Mouse (Mus musculus): ENCODE measurements around the gene Ccm2. TPM values are rescaled to one million over a fixed set of nuclear protein-coding genes. Genes with fewer than 3 reads are reported as not detected.

Gene Ccm2
- polyA plus RNA-seq, 1 experiment, result 22.5 TPM

DNA sequence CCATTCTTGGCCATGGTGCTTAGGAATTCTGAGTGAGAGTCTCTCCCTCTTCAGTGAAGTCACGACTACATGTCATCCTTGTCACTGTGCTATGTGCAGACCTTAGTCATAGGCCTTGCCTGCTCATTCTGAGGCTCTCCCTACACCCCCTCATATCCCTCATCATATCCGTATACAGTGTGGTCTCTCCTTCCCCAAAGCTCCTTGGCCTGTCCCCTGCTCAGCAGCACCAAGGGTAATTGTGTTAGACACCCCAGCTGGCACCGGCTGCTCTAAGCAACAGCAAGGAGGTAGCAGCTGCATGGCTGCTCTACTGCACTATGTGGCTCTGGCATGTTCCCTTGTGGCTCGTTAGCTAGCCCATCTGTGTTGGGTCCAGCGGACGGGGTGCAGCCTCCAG is 97.9 kb downstream of the Ccm2 start:
- no peaks in the 10 kb centered on the region for H3K36me3 ChIP-seq (ENCODE audit: control insufficient read depth, insufficient read depth, low read length)
- peaks cover 5% of the 10 kb centered on the region; the same call in 1 of the 2 replicates for H3K4me1 ChIP-seq (ENCODE audit: control insufficient read depth, insufficient read depth, low read length)
- TF ChIP-seq CTCF (IDR thresholded peaks at IDR 0.05; ENCODE audit: control insufficient read depth, insufficient read depth, insufficient replicate concordance, low read depth, low read length), result no peak
- no peak for TF ChIP-seq POLR2A (IDR thresholded peaks at IDR 0.05; ENCODE audit: control insufficient read depth, low read depth, low read length)
- H3K4me3 ChIP-seq (ENCODE audit: control insufficient read depth, low read depth, low read length), result peak overlapping the region; percentile 44
- no peak overlapping the region for H3K27ac ChIP-seq (ENCODE audit: control insufficient read depth, insufficient read depth, low read depth, low read length)
- H3K27me3 ChIP-seq (ENCODE audit: control insufficient read depth, insufficient read depth, low read length), result no peaks in the 10 kb centered on the region

Other genes starting within 250 kb of the Ccm2 start
- 159 and 160 TPM in 2 replicates for gene Zmiz2, start 157.8 kb upstream of the Ccm2 start, polyA plus RNA-seq (2012; rRNA removed)
- 609 and 709 TPM in 2 replicates for gene Ppia, start 131.4 kb upstream of the Ccm2 start, polyA plus RNA-seq (2012; rRNA removed)
- gene H2afv, start 102.4 kb upstream of the Ccm2 start, polyA plus RNA-seq (2012; rRNA removed), result 26.2 and 30.5 TPM in 2 replicates
- 5.6 and 6.0 TPM in 2 replicates for gene Purb, start 71.0 kb upstream of the Ccm2 start, polyA plus RNA-seq (2012; rRNA removed)
- 0.31 and 0.46 TPM in 2 replicates for gene Myo1g, start 25.9 kb upstream of the Ccm2 start, polyA plus RNA-seq (2012; rRNA removed)
- 1.0 and 1.4 TPM in 2 replicates for gene Nacad, start 59.2 kb downstream of the Ccm2 start, polyA plus RNA-seq (2012; rRNA removed)
- gene Tbrg4, start 79.2 kb downstream of the Ccm2 start, polyA plus RNA-seq (2012; rRNA removed), result 57.1 and 66.9 TPM in 2 replicates
- 0.32 TPM in 1 of 2 replicates, not detected in the other for gene Wap, start 91.8 kb downstream of the Ccm2 start, polyA plus RNA-seq (2012; rRNA removed)
- 11.2 and 15.2 TPM in 2 replicates for gene Ramp3, start 111.6 kb downstream of the Ccm2 start, polyA plus RNA-seq (2012; rRNA removed)